8 mouse cellular contexts compared by ENCODE assay signal in the genomic region with DNA sequence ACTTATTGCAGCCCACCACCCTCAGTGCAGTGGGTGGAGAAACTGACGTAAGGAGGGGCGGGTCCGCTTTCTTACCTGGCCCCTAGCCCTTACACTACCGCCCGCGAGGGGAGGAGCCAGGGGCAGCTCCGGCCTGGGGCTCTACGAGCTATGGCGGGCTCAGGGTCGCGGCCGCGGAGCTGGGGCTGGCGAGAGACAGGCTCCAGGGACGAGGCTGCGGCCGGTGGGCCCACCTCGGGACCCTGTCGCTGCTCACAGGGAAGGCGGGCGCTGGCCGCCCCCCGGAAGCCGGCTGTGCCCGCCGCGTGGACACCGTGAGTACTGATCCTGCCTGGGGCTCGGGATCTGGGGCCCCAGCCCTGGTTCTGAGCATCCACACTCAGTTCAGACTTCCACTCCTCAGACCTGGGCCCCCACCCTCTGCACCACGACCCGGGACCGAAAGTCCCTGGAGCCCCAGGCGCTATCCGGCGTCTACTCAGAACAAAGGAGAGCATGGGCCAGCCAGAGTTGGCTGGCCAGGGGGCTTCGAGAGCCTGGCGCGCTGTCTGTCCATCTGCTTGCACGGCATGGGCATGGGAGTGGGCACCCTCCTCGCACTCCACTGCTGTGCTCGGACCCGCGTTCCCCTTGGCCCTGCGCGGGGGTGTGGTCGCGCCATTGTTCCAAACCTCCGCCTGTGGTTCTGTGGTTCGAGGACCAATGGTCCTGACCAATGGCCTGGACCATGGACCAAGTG. TPM values are rescaled to one million over a fixed set of nuclear protein-coding genes. Genes with fewer than 3 reads are reported as not detected.
DNase-seq lines count a peak whose midpoint lies in the region; ATAC-seq and TF ChIP-seq lines count a peak whose summit lies in the region.

No protein-coding gene starts in this region.

- peak overlapping the region; percentile 68 for H3K4me2 ChIP-seq in forebrain, embryonic 14.5 days (ENCODE audit: low read length)
- peak overlapping the region; percentile 75 for H3K4me2 ChIP-seq in intestine, embryonic 14.5 days (ENCODE audit: low read length)
- H3K4me2 ChIP-seq in lung, embryonic 15.5 days = peak overlapping the region; percentile 78

- peaks cover 6% of the 10 kb centered on the region for H3K4me1 ChIP-seq in forebrain, embryonic 14.5 days (ENCODE audit: control insufficient read depth, insufficient read depth, low read length)
- H3K4me1 ChIP-seq in intestine, embryonic 14.5 days (replicated peaks; ENCODE audit: control insufficient read depth, insufficient read depth, low read length) = peaks cover 7% of the 10 kb centered on the region; the same call in 1 of the 2 replicates
- H3K4me1 ChIP-seq in lung, embryonic 15.5 days = peaks cover 12% of the 10 kb centered on the region

- peak; percentile 93 for TF ChIP-seq POLR2A in brain, embryonic 14.5 days (IDR thresholded peaks at IDR 0.05; ENCODE audit: borderline replicate concordance, extremely low read depth, insufficient read depth, insufficient read length, poor library complexity, severe bottlenecking)

- 0 out of 2 replicates have a peak, but pooled peaks have one; percentile 10 for TF ChIP-seq CTCF in brain, embryonic 14.5 days (IDR thresholded peaks at IDR 0.05; ENCODE audit: borderline replicate concordance, extremely low read depth, insufficient read depth, insufficient read length)

- no peaks in the 10 kb centered on the region for H3K27me3 ChIP-seq in forebrain, embryonic 14.5 days (replicated peaks; ENCODE audit: control insufficient read depth, insufficient read depth, low read length)
- H3K27me3 ChIP-seq in intestine, embryonic 14.5 days (replicated peaks; ENCODE audit: control insufficient read depth, insufficient read depth, low read length) = no peaks in the 10 kb centered on the region
- H3K27me3 ChIP-seq in lung, embryonic 15.5 days = no peaks in the 10 kb centered on the region

- WGBS in forebrain, embryonic 14.5 days = under 1% methylated on average over 49 of the region's 49 CpGs
- WGBS in intestine, embryonic 14.5 days = under 1% methylated on average over 47 of the region's 49 CpGs
- 2% methylated on average over 44 of the region's 49 CpGs for WGBS in lung, embryonic 15.5 days

- H3K27ac ChIP-seq in forebrain, embryonic 14.5 days (ENCODE audit: low read depth, low read length) = peak overlapping the region; percentile 63
- H3K27ac ChIP-seq in intestine, embryonic 14.5 days (ENCODE audit: low read depth) = 0 out of 2 replicates have a peak overlapping the region, but pooled peaks have one; percentile 44
- peak overlapping the region; percentile 67; the same call in 1 of the 2 replicates for H3K27ac ChIP-seq in lung, embryonic 15.5 days

- intact Hi-C loops in left cerebral cortex, postnatal 36 days (cut with DNase I) = no loop called here

- peak; percentile 93 for ATAC-seq in forebrain, embryonic 14.5 days
- ATAC-seq in intestine, embryonic 14.5 days (replicated peaks; ENCODE audit: low FRiP score, low TSS enrichment, low read depth) = peak; percentile 93
- ATAC-seq in lung, embryonic 15.5 days (ENCODE audit: borderline replicate concordance, extremely low read depth, low FRiP score, low TSS enrichment) = peak; percentile 90

- H3K9me3 ChIP-seq in forebrain, embryonic 14.5 days (replicated peaks; ENCODE audit: control insufficient read depth, low read length) = no peaks in the 10 kb centered on the region
- H3K9me3 ChIP-seq in intestine, embryonic 14.5 days (ENCODE audit: control insufficient read depth, low read length) = no peaks in the 10 kb centered on the region
- H3K9me3 ChIP-seq in lung, embryonic 15.5 days = no peaks in the 10 kb centered on the region

- peak overlapping the region; percentile 98 for H3K9ac ChIP-seq in forebrain, embryonic 14.5 days (ENCODE audit: low read length)
- H3K9ac ChIP-seq in intestine, embryonic 14.5 days (ENCODE audit: low read length) = peak overlapping the region; percentile 86
- H3K9ac ChIP-seq in lung, embryonic 15.5 days = peak overlapping the region; percentile 94

- peak; percentile 50 to 64 for DNase-seq in layer of hippocampus, postnatal 10 days (ENCODE audit: low spot score in 2 of 2)
- no peak for DNase-seq in layer of hippocampus, postnatal 36 days
- peak; percentile 86 for DNase-seq in brain, embryonic 14.5 days (ENCODE audit: low read depth)
- DNase-seq in forebrain, embryonic 14.5 days (ENCODE audit: low spot score) = peak; percentile 82
- DNase-seq in intestine, embryonic 14.5 days (ENCODE audit: low spot score) = peak; percentile 79
- peak; percentile 69 for DNase-seq in retina, postnatal 1 day
- no peak for DNase-seq in left cerebral cortex, postnatal 36 days (ENCODE audit: low spot score in 2 of 2)

- H3K36me3 ChIP-seq in forebrain, embryonic 14.5 days (ENCODE audit: control insufficient read depth, insufficient read depth, low read length) = peaks cover 26% of the 10 kb centered on the region
- peaks cover 11% of the 10 kb centered on the region for H3K36me3 ChIP-seq in intestine, embryonic 14.5 days (ENCODE audit: control insufficient read depth, insufficient read depth, low read length)
- peaks cover 25% of the 10 kb centered on the region for H3K36me3 ChIP-seq in lung, embryonic 15.5 days

- peak overlapping the region; percentile 96 for H3K4me3 ChIP-seq in forebrain, embryonic 14.5 days (ENCODE audit: low read depth, low read length)
- H3K4me3 ChIP-seq in intestine, embryonic 14.5 days (ENCODE audit: low read depth, low read length) = peak overlapping the region; percentile 80
- peak overlapping the region; percentile 93 for H3K4me3 ChIP-seq in lung, embryonic 15.5 days

RNA-seq across cellular contexts. Expression of a gene that starts 23.8 kb away (rescaled TPM):
- total RNA-seq in layer of hippocampus, postnatal 10 days (2021) = 100 to 1,000 TPM; 348 to 373 TPM
- 100 to 1,000 TPM; 441 to 450 TPM for total RNA-seq in layer of hippocampus, postnatal 36 days (2021)
- polyA plus RNA-seq in brain, embryonic 14.5 days (2012; rRNA removed) = 264 and 287 TPM in 2 replicates
- 166 and 196 TPM in 2 replicates for polyA plus RNA-seq in forebrain, embryonic 14.5 days (2014; fragmentation: Nextera tagmentation; extraction: Ambion mirVana)
- polyA plus RNA-seq in intestine, embryonic 14.5 days (2014; fragmentation: Nextera tagmentation; extraction: Ambion mirVana) = 183 and 184 TPM in 2 replicates
- 204 and 206 TPM in 2 replicates for polyA plus RNA-seq in lung, embryonic 15.5 days (2015; fragmentation: Nextera tagmentation; extraction: Ambion mirVana)
- total RNA-seq in left cerebral cortex, postnatal 36 days (2021) = 100 to 1,000 TPM; 434 to 436 TPM

RNA-seq across cellular contexts. Expression of a gene that starts 24.0 kb away (rescaled TPM):
- total RNA-seq in layer of hippocampus, postnatal 10 days (2021) = 10 to 100 TPM in 1 of 2 experiments, 1 to 10 TPM in 1; 9.8 to 11.4 TPM
- 1 to 10 TPM; 3.2 to 4.5 TPM for total RNA-seq in layer of hippocampus, postnatal 36 days (2021)
- 39.8 and 41.6 TPM in 2 replicates for polyA plus RNA-seq in brain, embryonic 14.5 days (2012; rRNA removed)
- 18.8 and 27.8 TPM in 2 replicates for polyA plus RNA-seq in forebrain, embryonic 14.5 days (2014; fragmentation: Nextera tagmentation; extraction: Ambion mirVana)
- polyA plus RNA-seq in intestine, embryonic 14.5 days (2014; fragmentation: Nextera tagmentation; extraction: Ambion mirVana) = 5.7 and 7.7 TPM in 2 replicates
- polyA plus RNA-seq in lung, embryonic 15.5 days (2015; fragmentation: Nextera tagmentation; extraction: Ambion mirVana) = 6.9 and 8.1 TPM in 2 replicates
- 1 to 10 TPM; 2.6 to 3.7 TPM for total RNA-seq in left cerebral cortex, postnatal 36 days (2021)

RNA-seq across cellular contexts. Expression of a gene that starts 35.9 kb away (rescaled TPM):
- 10 to 100 TPM; 14.0 to 17.3 TPM for total RNA-seq in layer of hippocampus, postnatal 10 days (2021)
- 10 to 100 TPM; 22.5 to 26.3 TPM for total RNA-seq in layer of hippocampus, postnatal 36 days (2021)
- 7.9 and 8.8 TPM in 2 replicates for polyA plus RNA-seq in brain, embryonic 14.5 days (2012; rRNA removed)
- polyA plus RNA-seq in forebrain, embryonic 14.5 days (2014; fragmentation: Nextera tagmentation; extraction: Ambion mirVana) = 3.6 and 4.8 TPM in 2 replicates
- polyA plus RNA-seq in intestine, embryonic 14.5 days (2014; fragmentation: Nextera tagmentation; extraction: Ambion mirVana) = 12.9 and 19.4 TPM in 2 replicates
- 18.2 and 21.5 TPM in 2 replicates for polyA plus RNA-seq in lung, embryonic 15.5 days (2015; fragmentation: Nextera tagmentation; extraction: Ambion mirVana)
- total RNA-seq in left cerebral cortex, postnatal 36 days (2021) = 10 to 100 TPM; 12.7 to 20.4 TPM

Comparison
In these comparisons a context has a peak if more than half of its experiments do, and no peak if none do; other contexts are left out.
1. DNase-seq: peak in layer of hippocampus, postnatal 10 days (2 of 2), brain, embryonic 14.5 days (single experiment), forebrain, embryonic 14.5 days (single experiment), intestine, embryonic 14.5 days (single experiment) and retina, postnatal 1 day (single experiment); none in layer of hippocampus, postnatal 36 days (0 of 2) and left cerebral cortex, postnatal 36 days (0 of 2).
2. Peak in every context shown above with its lines, with median percentiles within 50 percentile points of each other: ATAC-seq, H3K27ac ChIP-seq, H3K4me2 ChIP-seq, H3K4me3 ChIP-seq and H3K9ac ChIP-seq.